Mouse (Mus musculus) spleen, adult 2 months (tissue): ENCODE data around the gene Lrrc8b.

Source experiments
- CTCF ChIP-seq: fragments of 200-500 bp; IDR thresholded peaks from 2 replicates; pipeline ENCODE4 v1.5.1; 2011; ENCODE audit warnings: mild to moderate bottlenecking, inconsistent platforms; ENCODE audit not compliant: insufficient read depth, insufficient read length, insufficient replicate concordance; ENCODE audit errors: extremely low read depth
- POLR2A ChIP-seq: fragments of 200-500 bp; IDR thresholded peaks from 2 replicates; pipeline ENCODE4 v1.6.1; 2011; ENCODE audit warnings: low read depth, low read length, inconsistent platforms

- TF ChIP-seq CTCF (no peak), POLR2A (no peak)
Observed at GRCm38 (mm10) chr5:105472983-105473705, 57.6 kb downstream of the Lrrc8b start.
